Mouse (Mus musculus): ENCODE results near the gene Trpm6. TPM values are rescaled to one million over a fixed set of nuclear protein-coding genes. Genes with fewer than 3 reads are reported as not detected.

Trpm6 gene
- total and polyA plus RNA-seq, 3 experiments, result not detected

DNA sequence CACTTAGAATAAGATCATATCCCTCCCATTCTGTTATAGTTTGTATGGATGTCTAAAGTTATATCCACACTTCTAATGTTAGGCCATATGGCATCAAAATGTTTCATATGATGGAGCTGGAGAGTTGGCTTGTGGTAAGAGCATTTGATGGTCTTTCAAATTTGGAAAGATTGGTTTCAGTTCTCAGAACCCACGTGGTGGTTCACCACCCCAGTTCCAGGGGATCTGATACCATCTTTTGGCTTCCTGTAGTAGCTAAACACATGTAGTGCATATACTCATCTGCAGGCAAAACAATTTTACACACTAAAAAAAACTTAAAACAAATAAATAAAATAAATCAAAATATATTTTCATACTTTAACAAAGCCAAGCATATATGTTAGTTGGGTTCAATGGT lies 21.3 kb downstream of the Trpm6 start:
- H3K9me3 ChIP-seq (replicated peaks; ENCODE audit: low read length), result no peaks in the 10 kb centered on the region
- in situ Hi-C loops (cut with MboI; ENCODE audit: low pct_ligation_motif_present, low pct_unique_long_range_greater_than_20kb, low sequenced_read_pairs), result no loop called here
- dilution Hi-C loops (cut with MboI; ENCODE audit: extremely low pct_ligation_motif_present, extremely low pct_unique_long_range_greater_than_20kb, low sequenced_read_pairs), result no loop called here
- H3K27me3 ChIP-seq (replicated peaks), result no peaks in the 10 kb centered on the region
- no peak overlapping the region for H3K4me3 ChIP-seq (replicated peaks in 1 of 3; ENCODE audit: low read depth in 2 of 3, low read length in 2 of 3, poor library complexity in 1 of 3)
- peak; percentile 31 for DNase-seq (ENCODE audit: extremely low read depth)
- H3K9ac ChIP-seq (ENCODE audit: insufficient read depth, low read depth), result no peak overlapping the region
- peaks cover 0 to 22% of the 10 kb centered on the region in 2 experiments; a peak in 2 of 4 replicates for H3K4me1 ChIP-seq (ENCODE audit: control insufficient read depth in 1 of 2, insufficient read depth in 2 of 2)
- no peaks in the 10 kb centered on the region for H3K79me2 ChIP-seq (replicated peaks; ENCODE audit: control insufficient read depth, extremely low read depth, insufficient read depth, poor library complexity, severe bottlenecking)
- no peak overlapping the region for H3K27ac ChIP-seq (ENCODE audit: insufficient read depth, low read depth)
- TF ChIP-seq ZKSCAN1 (IDR thresholded peaks at IDR 0.05; ENCODE audit: borderline replicate concordance, low read depth, low read length) (no peak), MYC (IDR thresholded peaks at IDR 0.05; ENCODE audit: low read depth, low read length) (peak; percentile 91), MAX (IDR thresholded peaks at IDR 0.05; ENCODE audit: low read length) (peak; percentile 88; the same call in 1 of the 2 replicates), ZNF384 (IDR thresholded peaks at IDR 0.05; ENCODE audit: low read depth, low read length) (no peak), BHLHE40 (IDR thresholded peaks at IDR 0.05; ENCODE audit: low read depth, low read length) (peak; percentile 18; the same call in 1 of the 2 replicates), TCF12 (IDR thresholded peaks at IDR 0.05; ENCODE audit: low read depth, low read length) (no peak), EP300 (IDR thresholded peaks at IDR 0.05; ENCODE audit: low read length) (peak; percentile 76)
- no peak overlapping the region for H3K4me2 ChIP-seq (ENCODE audit: insufficient read depth, low read depth, poor library complexity, severe bottlenecking)
- H3K36me3 ChIP-seq (replicated peaks in 1 of 2; ENCODE audit: control insufficient read depth in 1 of 2, insufficient read depth in 1 of 2, low read length in 1 of 2), result no peaks in the 10 kb centered on the region

GRCm38 (mm10) chr19:18771561-18771960 lies 21.8 kb downstream of the Trpm6 start:
- no peaks in the 10 kb centered on the region for H3K9me3 ChIP-seq (replicated peaks; ENCODE audit: low read length)
- in situ Hi-C loops (cut with MboI; ENCODE audit: low pct_ligation_motif_present, low pct_unique_long_range_greater_than_20kb, low sequenced_read_pairs) (no loop called here), dilution Hi-C loops (cut with MboI; ENCODE audit: extremely low pct_ligation_motif_present, extremely low pct_unique_long_range_greater_than_20kb, low sequenced_read_pairs) (no loop called here)
- no peak overlapping the region for H3K27ac ChIP-seq (ENCODE audit: insufficient read depth, low read depth)
- H3K4me3 ChIP-seq (replicated peaks in 1 of 3; ENCODE audit: low read depth in 2 of 3, low read length in 2 of 3, poor library complexity in 1 of 3), result no peak overlapping the region
- H3K9ac ChIP-seq (ENCODE audit: insufficient read depth, low read depth), result no peak overlapping the region
- no peaks in the 10 kb centered on the region for H3K79me2 ChIP-seq (replicated peaks; ENCODE audit: control insufficient read depth, extremely low read depth, insufficient read depth, poor library complexity, severe bottlenecking)
- H3K4me1 ChIP-seq (ENCODE audit: control insufficient read depth in 1 of 2, insufficient read depth in 2 of 2), result peaks cover 0 to 17% of the 10 kb centered on the region in 2 experiments; a peak in 2 of 4 replicates
- DNase-seq (ENCODE audit: extremely low read depth), result no peak
- H3K27me3 ChIP-seq (replicated peaks), result no peaks in the 10 kb centered on the region
- no peak overlapping the region for H3K4me2 ChIP-seq (ENCODE audit: insufficient read depth, low read depth, poor library complexity, severe bottlenecking)
- TF ChIP-seq ELF1 (IDR thresholded peaks at IDR 0.05; ENCODE audit: low read depth, low read length) (no peak), PAX5 (IDR thresholded peaks at IDR 0.05; ENCODE audit: low read length) (no peak), CTCF (conservative IDR thresholded peaks at IDR 0.05 in 1 of 2, IDR thresholded peaks at IDR 0.05 in 1 of 2; ENCODE audit: low read depth in 2 of 2, low read length in 2 of 2) (no peak), E2F4 (IDR thresholded peaks at IDR 0.05; ENCODE audit: insufficient replicate concordance, low read depth, low read length) (no peak), JUND (conservative IDR thresholded peaks at IDR 0.05; ENCODE audit: low read depth, low read length) (no peak), SIN3A (IDR thresholded peaks at IDR 0.05; ENCODE audit: low read length) (no peak), TCF12 (IDR thresholded peaks at IDR 0.05; ENCODE audit: low read depth, low read length) (no peak), ZMIZ1 (IDR thresholded peaks at IDR 0.05; ENCODE audit: low read depth, low read length) (no peak)
- no peaks in the 10 kb centered on the region for H3K36me3 ChIP-seq (replicated peaks in 1 of 2; ENCODE audit: control insufficient read depth in 1 of 2, insufficient read depth in 1 of 2, low read length in 1 of 2)

- dilution Hi-C loops (cut with MboI; ENCODE audit: extremely low pct_ligation_motif_present, extremely low pct_unique_long_range_greater_than_20kb, low sequenced_read_pairs), result no loop called here
- Histone ChIP-seq H3K79me2 (replicated peaks; ENCODE audit: control insufficient read depth, extremely low read depth, insufficient read depth, poor library complexity, severe bottlenecking) (no peaks in the 10 kb centered on the region), H3K27me3 (replicated peaks) (no peaks in the 10 kb centered on the region), H3K4me3 (replicated peaks in 1 of 3; ENCODE audit: low read depth in 2 of 3, low read length in 2 of 3, poor library complexity in 1 of 3) (no peak overlapping the region), H3K36me3 (replicated peaks in 1 of 2; ENCODE audit: control insufficient read depth in 1 of 2, insufficient read depth in 1 of 2, low read length in 1 of 2) (no peaks in the 10 kb centered on the region), H3K4me1 (ENCODE audit: control insufficient read depth in 1 of 2, insufficient read depth in 2 of 2) (peaks cover 0 to 12% of the 10 kb centered on the region in 2 experiments; a peak in 2 of 4 replicates), H3K9me3 (replicated peaks; ENCODE audit: low read length) (no peaks in the 10 kb centered on the region), H3K4me2 (ENCODE audit: insufficient read depth, low read depth, poor library complexity, severe bottlenecking) (no peak overlapping the region), H3K27ac (ENCODE audit: insufficient read depth, low read depth) (no peak overlapping the region), H3K9ac (ENCODE audit: insufficient read depth, low read depth) (no peak overlapping the region)
- in situ Hi-C loops (cut with MboI; ENCODE audit: low pct_ligation_motif_present, low pct_unique_long_range_greater_than_20kb, low sequenced_read_pairs), result no loop called here
- no peak for TF ChIP-seq CTCF (conservative IDR thresholded peaks at IDR 0.05 in 1 of 2, IDR thresholded peaks at IDR 0.05 in 1 of 2; ENCODE audit: low read depth in 2 of 2, low read length in 2 of 2)
- no peak for TF ChIP-seq KAT2A (IDR thresholded peaks at IDR 0.05; ENCODE audit: insufficient replicate concordance, low read length)
- TF ChIP-seq BHLHE40 (IDR thresholded peaks at IDR 0.05; ENCODE audit: low read depth, low read length), result no peak
- no peak for TF ChIP-seq MAZ (IDR thresholded peaks at IDR 0.05; ENCODE audit: low read depth, low read length)
- no peak for TF ChIP-seq ELF1 (IDR thresholded peaks at IDR 0.05; ENCODE audit: low read depth, low read length)
- TF ChIP-seq MAX (IDR thresholded peaks at IDR 0.05; ENCODE audit: low read length), result no peak
- no peak for TF ChIP-seq USF1 (IDR thresholded peaks at IDR 0.05; ENCODE audit: low read depth, low read length)
- no peak for TF ChIP-seq HCFC1 (IDR thresholded peaks at IDR 0.05; ENCODE audit: low read depth, low read length)
- TF ChIP-seq RAD21 (IDR thresholded peaks at IDR 0.05; ENCODE audit: low read depth, low read length), result no peak
- no peak for TF ChIP-seq ZKSCAN1 (IDR thresholded peaks at IDR 0.05; ENCODE audit: borderline replicate concordance, low read depth, low read length)
- TF ChIP-seq ETS1 (conservative IDR thresholded peaks at IDR 0.05; ENCODE audit: low read depth, low read length), result no peak
- TF ChIP-seq MXI1 (IDR thresholded peaks at IDR 0.05; ENCODE audit: low read depth, low read length), result no peak
- TF ChIP-seq POLR2AphosphoS2 (IDR thresholded peaks at IDR 0.05; ENCODE audit: low read depth, low read length), result no peak
- TF ChIP-seq TCF12 (IDR thresholded peaks at IDR 0.05; ENCODE audit: low read depth, low read length), result no peak
- no peak for TF ChIP-seq CHD1 (IDR thresholded peaks at IDR 0.05; ENCODE audit: low read depth, low read length)
- TF ChIP-seq ZMIZ1 (IDR thresholded peaks at IDR 0.05; ENCODE audit: low read depth, low read length), result no peak
- no peak for TF ChIP-seq JUN (IDR thresholded peaks at IDR 0.05; ENCODE audit: insufficient read depth, low read depth, low read length)
- no peak for DNase-seq (ENCODE audit: extremely low read depth)
These were observed 23.2 kb downstream of the Trpm6 start for GRCm38 (mm10) chr19:18772888-18773488.

Data from CH12.LX (cell line).